Mouse (Mus musculus): ENCODE data around the gene Ilf2. TPM values are rescaled to one million over a fixed set of nuclear protein-coding genes. Genes with fewer than 3 reads are reported as not detected.

The Ilf2 gene
- polyA plus RNA-seq, 1 experiment from 2014 or later, result 169 TPM

- Histone ChIP-seq H3K9me3 (ENCODE audit: control insufficient read depth, low read length) (no peaks in the 10 kb centered on the region), H3K4me1 (replicated peaks; ENCODE audit: control insufficient read depth, insufficient read depth, low read length) (peaks cover 7% of the 10 kb centered on the region), H3K36me3 (ENCODE audit: control insufficient read depth, insufficient read depth, low read length) (no peaks in the 10 kb centered on the region), H3K27ac (ENCODE audit: low read depth, low read length) (no peak overlapping the region), H3K27me3 (replicated peaks; ENCODE audit: control insufficient read depth, insufficient read depth, low read length) (no peaks in the 10 kb centered on the region), H3K4me2 (no peak overlapping the region), H3K9ac (ENCODE audit: low read depth, low read length) (no peak overlapping the region), H3K4me3 (ENCODE audit: low read depth, low read length) (no peak overlapping the region)
- DNase-seq (ENCODE audit: low spot score) (no peak), ATAC-seq (replicated peaks; ENCODE audit: low FRiP score) (no peak)
- 69% methylated on average over 4 of the region's 4 CpGs for whole genome bisulfite sequencing
These were observed 38.8 kb upstream of the Ilf2 start for GRCm38 (mm10) chr3:90437131-90437530.

- Histone ChIP-seq H3K4me2 (no peak overlapping the region), H3K4me1 (replicated peaks; ENCODE audit: control insufficient read depth, insufficient read depth, low read length) (0 out of 2 replicates have a peak, but pooled peaks cover 2% of the 10 kb centered on the region), H3K4me3 (ENCODE audit: low read depth, low read length) (no peak overlapping the region), H3K27ac (ENCODE audit: low read depth, low read length) (no peak overlapping the region), H3K27me3 (replicated peaks; ENCODE audit: control insufficient read depth, insufficient read depth, low read length) (no peaks in the 10 kb centered on the region), H3K9me3 (ENCODE audit: control insufficient read depth, low read length) (no peaks in the 10 kb centered on the region), H3K36me3 (ENCODE audit: control insufficient read depth, insufficient read depth, low read length) (no peaks in the 10 kb centered on the region), H3K9ac (ENCODE audit: low read depth, low read length) (no peak overlapping the region)
- ATAC-seq (replicated peaks; ENCODE audit: low FRiP score) (no peak), DNase-seq (ENCODE audit: low spot score) (no peak)
- WGBS, result 79% methylated on average over 2 of the region's 2 CpGs
These were observed 35.2 kb upstream of the Ilf2 start for GRCm38 (mm10) chr3:90440756-90441155.

- no peak overlapping the region for H3K4me2 ChIP-seq
- H3K27ac ChIP-seq (ENCODE audit: low read depth, low read length), result no peak overlapping the region
- H3K4me3 ChIP-seq (ENCODE audit: low read depth, low read length), result no peak overlapping the region
- WGBS, result 87% methylated on average over 3 of the region's 3 CpGs
- H3K9ac ChIP-seq (ENCODE audit: low read depth, low read length), result no peak overlapping the region
- no peak for DNase-seq (ENCODE audit: low spot score)
- H3K27me3 ChIP-seq (replicated peaks; ENCODE audit: control insufficient read depth, insufficient read depth, low read length), result no peaks in the 10 kb centered on the region
- H3K36me3 ChIP-seq (ENCODE audit: control insufficient read depth, insufficient read depth, low read length), result no peaks in the 10 kb centered on the region
- H3K4me1 ChIP-seq (replicated peaks; ENCODE audit: control insufficient read depth, insufficient read depth, low read length), result peaks cover 12% of the 10 kb centered on the region
- no peaks in the 10 kb centered on the region for H3K9me3 ChIP-seq (ENCODE audit: control insufficient read depth, low read length)
- ATAC-seq (replicated peaks; ENCODE audit: low FRiP score), result no peak
These were observed 31.9 kb upstream of the Ilf2 start for GRCm38 (mm10) chr3:90443977-90444376.

GRCm38 (mm10) chr3:90445417-90446200, 30.3 kb upstream of the Ilf2 start:
- peaks cover 12% of the 10 kb centered on the region for H3K4me1 ChIP-seq (replicated peaks; ENCODE audit: control insufficient read depth, insufficient read depth, low read length)
- peak overlapping the region; percentile 60 for H3K4me2 ChIP-seq
- DNase-seq (ENCODE audit: low spot score) (no peak), ATAC-seq (replicated peaks; ENCODE audit: low FRiP score) (no peak)
- H3K27me3 ChIP-seq (replicated peaks; ENCODE audit: control insufficient read depth, insufficient read depth, low read length), result no peaks in the 10 kb centered on the region
- H3K9ac ChIP-seq (ENCODE audit: low read depth, low read length), result no peak overlapping the region
- no peaks in the 10 kb centered on the region for H3K36me3 ChIP-seq (ENCODE audit: control insufficient read depth, insufficient read depth, low read length)
- WGBS, result 67% methylated on average over 11 of the region's 11 CpGs
- no peaks in the 10 kb centered on the region for H3K9me3 ChIP-seq (ENCODE audit: control insufficient read depth, low read length)
- peak overlapping the region; percentile 62; the same call in 1 of the 2 replicates for H3K27ac ChIP-seq (ENCODE audit: low read depth, low read length)
- no peak overlapping the region for H3K4me3 ChIP-seq (ENCODE audit: low read depth, low read length)

- ATAC-seq (replicated peaks; ENCODE audit: low FRiP score), result peak; percentile 84
- Histone ChIP-seq H3K4me2 (peak overlapping the region; percentile 60), H3K36me3 (ENCODE audit: control insufficient read depth, insufficient read depth, low read length) (no peaks in the 10 kb centered on the region), H3K9me3 (ENCODE audit: control insufficient read depth, low read length) (no peaks in the 10 kb centered on the region), H3K4me3 (ENCODE audit: low read depth, low read length) (peak overlapping the region; percentile 43), H3K4me1 (replicated peaks; ENCODE audit: control insufficient read depth, insufficient read depth, low read length) (peaks cover 22% of the 10 kb centered on the region), H3K27me3 (replicated peaks; ENCODE audit: control insufficient read depth, insufficient read depth, low read length) (no peaks in the 10 kb centered on the region), H3K27ac (ENCODE audit: low read depth, low read length) (peak overlapping the region; percentile 62), H3K9ac (ENCODE audit: low read depth, low read length) (peak overlapping the region; percentile 45)
- peak; percentile 82 for DNase-seq (ENCODE audit: low spot score)
- WGBS, result 2% methylated on average over 17 of the region's 17 CpGs
These were observed 29.4 kb upstream of the Ilf2 start for GRCm38 (mm10) chr3:90446389-90447122.

- peak overlapping the region; percentile 60 for H3K4me2 ChIP-seq
- peaks cover 22% of the 10 kb centered on the region for H3K4me1 ChIP-seq (replicated peaks; ENCODE audit: control insufficient read depth, insufficient read depth, low read length)
- peak; percentile 39 for DNase-seq (ENCODE audit: low spot score)
- H3K27ac ChIP-seq (ENCODE audit: low read depth, low read length), result peak overlapping the region; percentile 62
- peak overlapping the region; percentile 43 for H3K4me3 ChIP-seq (ENCODE audit: low read depth, low read length)
- 45% methylated on average over 7 of the region's 7 CpGs for WGBS
- H3K27me3 ChIP-seq (replicated peaks; ENCODE audit: control insufficient read depth, insufficient read depth, low read length), result no peaks in the 10 kb centered on the region
- H3K9ac ChIP-seq (ENCODE audit: low read depth, low read length), result peak overlapping the region; percentile 45
- no peaks in the 10 kb centered on the region for H3K9me3 ChIP-seq (ENCODE audit: control insufficient read depth, low read length)
- no peaks in the 10 kb centered on the region for H3K36me3 ChIP-seq (ENCODE audit: control insufficient read depth, insufficient read depth, low read length)
- ATAC-seq (replicated peaks; ENCODE audit: low FRiP score), result no peak
These were observed 28.8 kb upstream of the Ilf2 start for GRCm38 (mm10) chr3:90447123-90447494.

GRCm38 (mm10) chr3:90448626-90449025, 27.3 kb upstream of the Ilf2 start:
- no peak overlapping the region for H3K27ac ChIP-seq (ENCODE audit: low read depth, low read length)
- no peak for ATAC-seq (replicated peaks; ENCODE audit: low FRiP score)
- no peaks in the 10 kb centered on the region for H3K36me3 ChIP-seq (ENCODE audit: control insufficient read depth, insufficient read depth, low read length)

GRCm38 (mm10) chr3:90450874-90451273, 25.1 kb upstream of the Ilf2 start:
- Histone ChIP-seq H3K4me2 (peak overlapping the region; percentile 62), H3K36me3 (ENCODE audit: control insufficient read depth, insufficient read depth, low read length) (no peaks in the 10 kb centered on the region), H3K27ac (ENCODE audit: low read depth, low read length) (peak overlapping the region; percentile 55; the same call in 1 of the 2 replicates), H3K9ac (ENCODE audit: low read depth, low read length) (no peak overlapping the region), H3K27me3 (replicated peaks; ENCODE audit: control insufficient read depth, insufficient read depth, low read length) (no peaks in the 10 kb centered on the region), H3K4me1 (replicated peaks; ENCODE audit: control insufficient read depth, insufficient read depth, low read length) (peaks cover 19% of the 10 kb centered on the region), H3K4me3 (ENCODE audit: low read depth, low read length) (peak overlapping the region; percentile 38), H3K9me3 (ENCODE audit: control insufficient read depth, low read length) (no peaks in the 10 kb centered on the region)
- DNase-seq (ENCODE audit: low spot score), result no peak
- WGBS, result 25% methylated on average over 12 of the region's 12 CpGs
- no peak for ATAC-seq (replicated peaks; ENCODE audit: low FRiP score)

More at GRCm38 (mm10) chr3:90448626-90449025, 27.3 kb upstream of the Ilf2 start:
- Histone ChIP-seq H3K4me2 (no peak overlapping the region), H3K4me3 (ENCODE audit: low read depth, low read length) (no peak overlapping the region), H3K9me3 (ENCODE audit: control insufficient read depth, low read length) (no peaks in the 10 kb centered on the region), H3K27me3 (replicated peaks; ENCODE audit: control insufficient read depth, insufficient read depth, low read length) (no peaks in the 10 kb centered on the region), H3K4me1 (replicated peaks; ENCODE audit: control insufficient read depth, insufficient read depth, low read length) (peaks cover 22% of the 10 kb centered on the region), H3K9ac (ENCODE audit: low read depth, low read length) (no peak overlapping the region)
- WGBS, result 62% methylated on average over 6 of the region's 6 CpGs
- DNase-seq (ENCODE audit: low spot score), result no peak
